Mouse (Mus musculus) kidney, postnatal 36 days (tissue): ENCODE results near the gene Hsd17b3.

Source experiments
- DNase-seq, 2 experiments: peaks; one replicate each; pipeline ENCODE4 v3.0.0; 2021 to 2022; ENCODE audit warnings: mixed read lengths in 2 of 2

Hsd17b3 gene

DNA sequence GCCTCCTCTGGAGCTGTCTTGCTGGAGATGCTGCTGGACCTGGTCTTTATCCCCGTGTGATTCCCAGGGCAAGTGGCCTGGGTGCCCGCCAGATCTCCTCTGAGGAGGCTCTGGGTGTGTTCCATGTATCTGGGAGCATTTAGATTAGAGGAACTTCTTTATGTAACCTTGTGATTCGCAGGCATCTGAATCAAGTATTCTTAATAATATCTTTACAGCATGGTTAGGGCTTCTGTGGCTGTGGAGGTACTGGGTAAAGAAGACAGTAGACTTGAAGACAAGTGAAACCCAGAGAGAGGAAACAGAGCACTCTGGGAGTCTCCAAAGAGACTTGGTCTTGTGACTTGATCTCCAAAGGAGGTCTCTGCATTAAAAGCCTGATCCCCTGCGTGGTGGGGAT lies at the start of gene Hsd17b3:
Gene Hsd17b3 (minus strand): TSS at position 101 of the 400 bp plus-strand sequence.
- DNase-seq: no peak

DNA sequence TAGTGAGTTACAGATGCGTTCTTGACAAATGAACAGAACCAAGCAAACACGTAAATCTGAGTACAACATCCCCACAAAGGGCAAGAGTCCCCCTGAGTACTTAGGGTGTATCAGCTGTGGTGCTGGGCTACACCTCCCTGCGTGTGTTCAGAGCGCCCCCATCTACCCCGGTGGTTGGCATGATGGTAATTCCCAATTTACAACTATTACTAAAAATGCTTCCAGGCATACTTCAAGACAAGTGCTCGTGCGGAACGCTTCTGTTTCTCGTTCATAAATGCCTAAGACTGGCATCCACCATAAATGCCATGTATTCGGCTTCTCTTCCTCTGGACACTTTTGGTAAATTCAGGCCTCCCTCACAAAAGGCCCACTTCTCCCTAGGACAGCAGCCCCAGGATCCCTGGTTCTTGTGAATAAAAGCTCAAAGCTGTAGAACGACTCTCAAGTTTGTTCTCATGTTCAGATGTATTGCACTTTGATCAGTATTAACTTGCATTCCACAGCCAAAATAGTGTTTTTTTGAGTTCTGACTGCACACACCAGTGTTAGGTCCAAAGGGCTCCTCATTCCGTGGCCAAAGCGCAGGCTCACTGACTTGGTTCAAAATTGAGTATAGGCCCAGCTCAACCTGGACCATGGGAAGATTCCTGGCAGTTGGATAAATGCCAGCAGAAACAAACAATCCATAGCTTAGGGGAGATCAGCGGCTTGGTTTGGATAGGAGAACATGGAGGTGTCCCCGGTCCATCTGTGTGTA lies 40.8 kb upstream of the Hsd17b3 start:
- DNase-seq: peak; percentile 74 to 80

DNA sequence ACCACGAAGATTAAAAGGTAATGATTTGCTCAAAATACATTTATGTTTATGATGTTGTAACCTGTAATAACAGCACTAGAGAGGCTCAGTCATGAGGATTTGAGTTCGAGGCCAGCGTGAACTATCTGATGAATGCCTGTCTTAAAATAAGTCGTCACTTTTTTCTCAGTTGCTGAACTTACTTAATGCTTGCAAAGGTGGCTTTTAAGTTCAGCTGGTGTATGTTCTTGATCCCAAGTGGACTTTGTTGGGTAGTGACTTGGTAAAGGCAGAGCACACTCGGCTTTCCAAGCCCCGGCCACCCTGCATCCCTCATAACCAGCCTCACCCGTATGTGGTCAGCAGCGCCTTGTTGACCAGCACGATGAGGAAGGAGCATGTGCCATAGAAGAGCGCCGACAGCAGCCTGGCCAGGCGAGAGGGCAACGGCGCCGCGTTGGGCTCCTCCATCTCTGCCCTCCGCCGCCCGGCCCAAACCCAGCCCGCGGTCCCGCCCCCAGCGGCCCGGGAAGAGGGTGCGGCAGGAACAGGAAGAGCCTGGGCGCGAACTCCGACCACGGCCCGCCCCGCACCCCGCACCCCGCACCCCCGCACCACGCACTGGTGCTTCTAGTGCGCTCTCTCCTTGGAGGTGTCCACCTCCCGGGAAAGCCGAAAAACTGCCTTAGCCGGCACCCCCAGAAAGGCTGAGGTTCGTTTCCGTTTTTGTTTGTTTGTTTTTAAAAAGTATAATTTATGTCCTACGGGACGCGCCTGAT lies 40.0 kb upstream of the Hsd17b3 start, which contains the start of gene Slc35d2:
Gene Slc35d2 (minus strand): TSS at position 511 of the 758 bp plus-strand sequence.
- peak; percentile 76 to 93 for DNase-seq

DNA sequence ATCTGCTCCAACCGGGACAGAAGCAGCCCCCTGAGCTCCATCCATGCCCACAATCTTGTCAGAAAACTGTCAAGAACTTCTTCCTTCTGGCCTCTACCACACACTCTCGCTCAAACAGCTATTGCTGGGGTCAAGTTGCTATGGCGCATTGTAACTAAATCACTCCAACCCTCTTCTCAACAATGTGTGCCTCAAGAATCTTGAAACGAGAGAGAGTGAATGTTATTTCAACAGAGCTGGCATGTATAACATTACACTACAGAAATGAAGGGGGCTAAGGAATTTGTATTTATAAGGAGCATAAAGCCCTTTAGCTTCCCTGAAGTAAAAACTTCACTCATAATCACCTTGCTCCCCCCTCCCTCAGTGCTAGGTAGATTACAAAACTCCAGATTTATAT lies 37.3 kb upstream of the Hsd17b3 start:
- no peak for DNase-seq

DNA sequence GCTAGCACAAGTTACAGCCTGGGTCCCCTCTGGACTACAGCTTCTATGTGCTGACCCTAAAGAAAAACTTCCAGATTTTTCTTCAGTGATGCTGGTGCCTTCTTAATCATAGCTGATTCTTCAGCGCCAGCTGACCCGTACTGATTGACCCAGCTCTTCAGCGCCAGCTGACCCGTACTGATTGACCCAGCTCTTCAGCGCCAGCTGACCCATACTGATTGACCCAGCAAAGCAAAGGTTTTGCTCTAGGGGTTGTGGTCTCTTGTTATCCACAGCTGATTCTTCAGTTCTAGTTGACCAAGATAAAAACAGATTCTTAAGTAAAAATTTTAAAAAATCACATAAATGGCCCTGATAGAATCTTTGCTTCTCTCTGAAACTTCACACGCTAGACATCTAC lies 35.9 kb upstream of the Hsd17b3 start:
- DNase-seq: peak; percentile 26 to 42

GRCm38 (mm10) chr13:64123491-64124188 lies 34.6 kb upstream of the Hsd17b3 start:
- peak; percentile 34 to 54 for DNase-seq

DNA sequence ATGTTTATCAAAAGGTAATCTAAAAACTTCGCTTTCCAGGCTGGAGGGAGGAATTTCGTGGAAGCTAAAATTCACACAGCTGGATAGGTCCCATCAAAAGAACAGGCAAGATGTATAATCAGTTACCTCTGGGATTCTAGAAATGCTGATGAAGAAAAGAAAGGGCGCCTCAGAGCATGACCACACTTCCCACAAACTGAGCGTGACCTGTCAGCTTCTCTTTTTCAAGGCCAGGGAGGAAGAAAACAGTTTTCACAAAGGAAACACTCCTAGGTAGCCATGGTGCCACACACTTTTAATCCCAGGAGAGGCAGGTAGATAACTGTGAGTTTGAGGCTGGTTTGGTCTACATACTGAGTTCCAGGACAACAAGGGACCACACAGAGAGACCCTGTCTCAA lies 31.7 kb upstream of the Hsd17b3 start:
- DNase-seq: no peak

DNA sequence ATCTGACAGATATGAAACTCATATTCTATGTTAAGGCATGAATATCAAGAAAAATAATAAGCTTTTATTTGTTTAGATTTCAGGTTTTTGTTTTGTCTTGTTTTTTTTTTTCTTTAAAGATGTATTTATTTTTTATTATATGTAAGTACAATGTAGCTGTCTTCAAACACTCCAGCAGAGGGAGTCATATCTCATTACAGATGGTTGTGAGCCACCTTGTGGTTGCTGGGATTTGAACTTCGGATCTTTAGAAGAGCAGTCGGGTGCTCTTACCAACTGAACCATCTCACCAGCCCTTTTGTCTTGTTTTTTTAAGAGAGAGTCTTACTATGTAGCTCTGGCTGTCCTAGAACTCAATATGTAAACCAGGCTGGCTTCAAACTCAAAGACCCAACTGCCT lies 28.4 kb upstream of the Hsd17b3 start:
- no peak for DNase-seq

- no peak for DNase-seq
These were observed 21.4 kb upstream of the Hsd17b3 start for GRCm38 (mm10) chr13:64110421-64110820.

- DNase-seq: no peak
These were observed 19.4 kb upstream of the Hsd17b3 start for GRCm38 (mm10) chr13:64108381-64108850.

DNA sequence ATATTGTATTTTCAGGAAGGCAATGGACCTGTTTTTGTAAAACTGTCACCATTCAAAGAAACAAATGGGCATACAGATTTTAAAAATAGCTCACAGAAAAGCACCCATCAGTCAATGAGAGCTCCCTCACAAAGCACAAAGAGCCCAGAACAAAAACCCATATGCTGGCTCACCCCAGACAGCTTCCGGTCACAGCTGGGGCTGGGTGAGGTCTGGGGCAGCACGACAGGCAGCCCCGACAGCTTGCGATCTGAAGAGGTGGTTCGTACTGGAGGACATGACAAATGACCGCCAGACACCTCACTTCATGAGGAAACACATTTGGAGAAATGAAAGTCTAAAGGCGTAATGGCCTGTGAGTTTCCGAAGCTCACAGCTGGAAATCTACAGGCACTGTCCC lies 18.5 kb upstream of the Hsd17b3 start:
- DNase-seq: peak in 1 of 2 experiments; percentile 22

GRCm38 (mm10) chr13:64107105-64107504 lies 18.1 kb upstream of the Hsd17b3 start:
- no peak for DNase-seq

DNA sequence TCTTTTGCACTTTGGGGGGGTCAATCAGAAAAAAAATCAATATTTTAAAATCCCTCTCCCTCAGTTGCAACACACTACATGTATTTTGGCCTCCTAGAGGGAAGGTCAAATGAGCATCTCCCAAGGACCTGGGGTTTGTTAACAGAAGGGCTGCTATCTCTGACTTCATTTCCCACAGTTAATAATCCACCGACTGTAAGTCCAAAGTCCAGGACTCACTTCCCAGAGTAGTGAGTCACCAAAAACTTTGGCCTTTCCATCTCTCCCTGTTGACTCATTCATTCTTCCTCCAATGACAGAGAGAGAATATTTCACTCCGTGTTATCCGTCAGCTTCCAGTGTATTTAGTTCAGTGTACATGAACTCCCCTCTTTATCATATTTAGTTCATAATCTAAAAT lies 16.7 kb upstream of the Hsd17b3 start:
- DNase-seq: peak; percentile 57 to 81

DNA sequence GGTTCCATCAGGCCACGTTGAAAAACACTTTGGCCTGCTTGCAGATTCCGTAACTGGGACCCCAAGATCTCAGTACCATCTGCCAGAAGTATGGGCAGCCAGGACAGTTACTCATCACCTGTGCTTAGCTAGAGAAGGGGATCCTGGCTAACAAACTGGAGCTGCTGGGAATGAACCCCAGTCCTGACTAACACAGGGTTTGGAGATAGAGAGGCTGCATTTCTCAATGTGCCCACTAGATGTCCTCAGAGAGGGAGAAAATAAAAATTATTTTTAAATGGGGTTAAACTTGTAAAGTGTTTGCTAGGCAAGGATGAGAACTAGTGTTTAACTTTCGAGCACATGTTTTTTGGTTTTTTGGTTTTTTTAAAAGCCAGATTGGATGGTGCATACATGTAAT lies 11.2 kb upstream of the Hsd17b3 start:
- peak; percentile 39 to 72 for DNase-seq

GRCm38 (mm10) chr13:64098992-64099391 lies 10.0 kb upstream of the Hsd17b3 start:
- peak; percentile 24 to 72 for DNase-seq

GRCm38 (mm10) chr13:64093341-64093740 lies 4.3 kb upstream of the Hsd17b3 start:
- peak; percentile 62 to 87 for DNase-seq

GRCm38 (mm10) chr13:64092752-64093151 lies 3.7 kb upstream of the Hsd17b3 start:
- no peak for DNase-seq

DNA sequence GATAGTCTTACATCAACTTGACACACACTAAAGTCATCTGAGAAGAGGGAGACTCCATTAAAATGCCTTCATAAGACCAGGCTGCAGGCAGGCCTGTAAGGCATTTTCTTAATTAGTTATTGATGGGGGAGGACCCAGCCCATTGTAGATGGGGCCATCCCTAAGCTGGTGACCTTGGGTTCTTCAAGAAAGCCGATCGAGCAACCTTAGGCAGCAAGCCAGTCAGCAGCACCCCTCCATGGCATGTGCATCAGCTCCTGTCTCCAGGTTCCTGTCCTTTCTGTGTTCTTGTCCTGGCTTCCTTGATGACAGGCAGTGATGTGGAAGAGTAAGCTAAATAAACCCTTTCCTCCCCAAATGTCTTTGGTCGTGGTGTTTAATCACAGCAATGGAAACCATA lies 3.1 kb upstream of the Hsd17b3 start:
- DNase-seq: no peak

GRCm38 (mm10) chr13:64091006-64091405 lies 2.0 kb upstream of the Hsd17b3 start:
- DNase-seq: no peak

- DNase-seq: no peak
These were observed 1.2 kb upstream of the Hsd17b3 start for GRCm38 (mm10) chr13:64090278-64090677.

- no peak for DNase-seq
These were observed 973 bp downstream of the Hsd17b3 start for GRCm38 (mm10) chr13:64088057-64088456.

DNA sequence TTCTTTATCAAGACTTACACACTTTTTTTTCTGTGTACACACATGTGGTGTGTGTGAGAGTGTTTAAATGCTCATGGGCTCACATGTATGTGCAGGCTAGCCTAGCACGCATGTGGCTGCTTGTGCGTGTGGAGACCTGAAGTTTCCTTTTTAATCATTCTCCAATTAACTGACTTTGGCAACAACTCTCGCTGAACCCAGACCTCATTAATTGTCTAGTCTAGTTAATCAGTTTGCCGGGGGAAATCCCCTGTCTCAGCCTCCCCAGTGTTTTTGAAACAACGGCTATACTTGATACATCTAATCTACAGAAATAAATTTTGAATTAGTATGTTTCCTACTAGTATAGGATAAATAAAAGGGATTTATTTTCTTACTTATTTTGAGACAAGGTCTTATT lies 3.0 kb downstream of the Hsd17b3 start:
- peak; percentile 39 to 56 for DNase-seq

DNA sequence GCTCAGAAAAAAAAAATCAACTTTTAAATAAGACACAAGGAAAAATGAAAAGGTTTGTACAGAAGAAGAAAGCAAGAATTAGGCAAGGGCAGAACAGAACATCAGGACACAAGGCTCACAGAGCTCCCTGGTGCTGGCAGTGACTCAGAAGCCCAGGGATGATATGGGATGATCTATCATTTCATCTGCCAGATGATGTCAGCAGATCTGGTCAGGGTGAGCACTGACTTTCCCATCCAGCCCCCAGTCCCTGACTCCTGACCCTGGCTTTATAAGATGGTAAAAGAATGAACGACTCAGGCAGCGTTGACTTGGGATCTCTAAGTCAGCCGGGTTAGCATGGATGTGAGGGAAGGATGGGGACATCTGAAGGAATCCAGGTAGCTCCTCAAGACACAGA lies 5.7 kb downstream of the Hsd17b3 start:
- no peak for DNase-seq
